23 mouse cellular contexts compared by ENCODE assay signal in genomic region chr3:129551581-129552290, GRCm38 (mm10). TPM values are rescaled to one million over a fixed set of nuclear protein-coding genes. Genes with fewer than 3 reads are reported as not detected.
A peak's percentile ranks its signal among the peaks of the same experiment; 100 is the strongest.
DNase-seq lines count a peak whose midpoint lies in the region; ATAC-seq and TF ChIP-seq lines count a peak whose summit lies in the region.
"Had no signal": no experiment of that assay in that cellular context is flagged by ENCODE, and none has a peak within 500 bp of the region (broad histone marks: within the 10 kb centered on the region; RNA-seq: fewer than 3 reads in every experiment).

No protein-coding gene starts in this region.

- no peak overlapping the region for H3K9ac ChIP-seq in liver, postnatal 0 days (replicated peaks)
- no peak overlapping the region for H3K9ac ChIP-seq in liver, embryonic 11.5 days (ENCODE audit: low read depth, low read length)
- H3K9ac ChIP-seq in intestine, postnatal 0 days (ENCODE audit: low read depth, low read length) = no peak overlapping the region
- H3K9ac ChIP-seq: forebrain, embryonic 12.5 days; hindbrain, embryonic 13.5 days had no signal

- WGBS in kidney, adult 2 months = 44% methylated on average over 9 of the region's 9 CpGs
- WGBS in liver, postnatal 0 days (ENCODE audit: insufficient replicate concordance) = 53% methylated on average over 9 of the region's 9 CpGs
- 67% methylated on average over 9 of the region's 9 CpGs for WGBS in liver, embryonic 11.5 days
- WGBS in intestine, postnatal 0 days = 24% methylated on average over 9 of the region's 9 CpGs

- H3K27me3 ChIP-seq in kidney, adult 2 months (replicated peaks; ENCODE audit: control insufficient read depth, insufficient read depth, low read length) = no peaks in the 10 kb centered on the region
- H3K27me3 ChIP-seq in liver, postnatal 0 days (ENCODE audit: insufficient read depth, low read length) = no peaks in the 10 kb centered on the region
- H3K27me3 ChIP-seq in liver, embryonic 11.5 days (replicated peaks; ENCODE audit: control insufficient read depth, insufficient read depth, low read length) = no peaks in the 10 kb centered on the region
- H3K27me3 ChIP-seq in intestine, postnatal 0 days (replicated peaks; ENCODE audit: control insufficient read depth, insufficient read depth, low read length) = no peaks in the 10 kb centered on the region
- H3K27me3 ChIP-seq: forebrain, embryonic 12.5 days; hindbrain, embryonic 13.5 days; Patski had no signal

- no peaks in the 10 kb centered on the region for H3K9me3 ChIP-seq in liver, postnatal 0 days (ENCODE audit: low read length)
- H3K9me3 ChIP-seq in liver, embryonic 11.5 days (ENCODE audit: control insufficient read depth, low read length) = no peaks in the 10 kb centered on the region
- no peaks in the 10 kb centered on the region for H3K9me3 ChIP-seq in intestine, postnatal 0 days (ENCODE audit: control insufficient read depth)
- H3K9me3 ChIP-seq: forebrain, embryonic 12.5 days; G1E; hindbrain, embryonic 13.5 days; midbrain, embryonic 10.5 days had no signal

- H3K36me3 ChIP-seq in kidney, adult 2 months (ENCODE audit: control insufficient read depth, insufficient read depth, low read length) = no peaks in the 10 kb centered on the region
- H3K36me3 ChIP-seq in liver, postnatal 0 days (replicated peaks; ENCODE audit: insufficient read depth, low read length) = 0 out of 2 replicates have a peak, but pooled peaks cover 3% of the 10 kb centered on the region
- no peaks in the 10 kb centered on the region for H3K36me3 ChIP-seq in liver, embryonic 11.5 days (ENCODE audit: control insufficient read depth, insufficient read depth, low read length)
- H3K36me3 ChIP-seq in intestine, postnatal 0 days (ENCODE audit: control insufficient read depth, insufficient read depth) = no peaks in the 10 kb centered on the region
- H3K36me3 ChIP-seq: hindbrain, embryonic 13.5 days had no signal

- ATAC-seq in liver, postnatal 0 days = no peak
- no peak for ATAC-seq in liver, embryonic 11.5 days (replicated peaks; ENCODE audit: low FRiP score)
- no peak for ATAC-seq in intestine, postnatal 0 days
- ATAC-seq in monocyte, adult 5-6 weeks (replicated peaks; ENCODE audit: insufficient number of reproducible peaks, low FRiP score, low TSS enrichment, poor library complexity, severe bottlenecking) = no peak
- ATAC-seq: midbrain, embryonic 16.5 days; Patski had no signal

- no peak for TF ChIP-seq CTCF in kidney, adult 2 months (conservative IDR thresholded peaks at IDR 0.05; ENCODE audit: insufficient read depth, insufficient read length, low read depth, low read length)
- TF ChIP-seq CTCF in liver, postnatal 0 days (IDR thresholded peaks at IDR 0.05; ENCODE audit: low read depth) = no peak
- no peak for TF ChIP-seq CTCF in intestine, postnatal 0 days (IDR thresholded peaks at IDR 0.05; ENCODE audit: low read depth)

- no peak overlapping the region for H3K27ac ChIP-seq in kidney, adult 2 months (ENCODE audit: insufficient read depth, low read depth, low read length)
- H3K27ac ChIP-seq in liver, postnatal 0 days (ENCODE audit: low read depth) = peak overlapping the region; percentile 25; the same call in 1 of the 2 replicates
- H3K27ac ChIP-seq in liver, embryonic 11.5 days (ENCODE audit: low read depth, low read length) = no peak overlapping the region
- peak overlapping the region; percentile 63 for H3K27ac ChIP-seq in intestine, postnatal 0 days (ENCODE audit: low read depth, low read length)
- H3K27ac ChIP-seq: forebrain, embryonic 12.5 days; hindbrain, embryonic 13.5 days; left cerebral cortex, adult 2 months; midbrain, embryonic 10.5 days had no signal

- TF ChIP-seq EP300 in liver, postnatal 0 days (IDR thresholded peaks at IDR 0.05; ENCODE audit: low read depth) = no peak

- H3K4me3 ChIP-seq in kidney, adult 2 months (ENCODE audit: insufficient read depth, low read depth, low read length) = no peak overlapping the region
- no peak overlapping the region for H3K4me3 ChIP-seq in liver, postnatal 0 days (ENCODE audit: low read depth, low read length)
- H3K4me3 ChIP-seq in liver, embryonic 11.5 days (ENCODE audit: low read depth, low read length) = no peak overlapping the region
- H3K4me3 ChIP-seq in intestine, postnatal 0 days (ENCODE audit: low read depth, low read length) = no peak overlapping the region
- H3K4me3 ChIP-seq: forebrain, embryonic 12.5 days; hindbrain, embryonic 13.5 days; left cerebral cortex, adult 2 months; midbrain, embryonic 10.5 days had no signal

- H3K4me2 ChIP-seq in liver, postnatal 0 days (ENCODE audit: low read depth, low read length) = no peak overlapping the region
- no peak overlapping the region for H3K4me2 ChIP-seq in liver, embryonic 11.5 days
- peak overlapping the region; percentile 14; the same call in 1 of the 2 replicates for H3K4me2 ChIP-seq in intestine, postnatal 0 days (replicated peaks; ENCODE audit: low read depth)
- H3K4me2 ChIP-seq: forebrain, embryonic 12.5 days; hindbrain, embryonic 13.5 days had no signal

- no peak for TF ChIP-seq POLR2A in kidney, adult 2 months (IDR thresholded peaks at IDR 0.05; ENCODE audit: low read depth, low read length)

- DNase-seq in kidney, adult 2 months = peak; percentile 33
- no peak for DNase-seq in kidney, adult 8-10 months
- DNase-seq in liver, postnatal 0 days = no peak
- no peak for DNase-seq in liver, embryonic 11.5 days (ENCODE audit: low spot score)
- DNase-seq in R1 (ENCODE audit: low read depth, low spot score) = peak; percentile 97
- DNase-seq in layer of hippocampus, postnatal 10 days (ENCODE audit: low spot score in 2 of 2) = no peak
- DNase-seq: adrenal gland, adult 8-10 months; cerebellum, adult 11-12 months; cerebellum, postnatal 10 days; gastrocnemius, postnatal 36 days; layer of hippocampus, adult 9-11 months; left cerebral cortex, postnatal 4 days; lung, adult 18-20 months; lung, postnatal 10 days had no signal

- H3K4me1 ChIP-seq in kidney, adult 2 months (ENCODE audit: control insufficient read depth, insufficient read depth, low read length) = peaks cover 19% of the 10 kb centered on the region
- H3K4me1 ChIP-seq in liver, postnatal 0 days (ENCODE audit: insufficient read depth) = peaks cover 23% of the 10 kb centered on the region
- peaks cover 20% of the 10 kb centered on the region for H3K4me1 ChIP-seq in liver, embryonic 11.5 days (replicated peaks; ENCODE audit: control insufficient read depth, insufficient read depth, low read length)
- 0 out of 2 replicates have a peak, but pooled peaks cover 17% of the 10 kb centered on the region for H3K4me1 ChIP-seq in intestine, postnatal 0 days (replicated peaks; ENCODE audit: control insufficient read depth, insufficient read depth, low read length)
- H3K4me1 ChIP-seq: hindbrain, embryonic 13.5 days had no signal

RNA-seq across cellular contexts. Expression of gene Elovl6, which starts 19.6 kb away (rescaled TPM):
- polyA plus RNA-seq in kidney, adult 2 months (2012; rRNA removed) = 73.0 and 75.5 TPM in 2 replicates
- polyA plus RNA-seq in liver, postnatal 0 days (2015; fragmentation: Nextera tagmentation; extraction: Ambion mirVana) = 6.6 and 8.0 TPM in 2 replicates
- 26.6 and 28.3 TPM in 2 replicates for polyA plus RNA-seq in liver, embryonic 11.5 days (2014; fragmentation: Nextera tagmentation; extraction: Ambion mirVana)
- polyA plus RNA-seq in intestine, postnatal 0 days (2015; fragmentation: Nextera tagmentation; extraction: Ambion mirVana) = 34.5 and 36.5 TPM in 2 replicates
- total RNA-seq in layer of hippocampus, postnatal 10 days (2021) = 10 to 100 TPM; 53.8 to 55.6 TPM
- 4.9 to 14.4 TPM (median 6.5 TPM) in 3 replicates for total RNA-seq in monocyte, adult 5-6 weeks (2017)

Comparison
In these comparisons a context has a peak if more than half of its experiments do, and no peak if none do; other contexts are left out.
1. DNase-seq: peak in kidney, adult 2 months (single experiment) and R1 (single experiment); none in kidney, adult 8-10 months (0 of 2), liver, postnatal 0 days (single experiment), liver, embryonic 11.5 days (single experiment) and layer of hippocampus, postnatal 10 days (0 of 2).
2. H3K27ac ChIP-seq: peak in liver, postnatal 0 days (single experiment) and intestine, postnatal 0 days (single experiment); none in kidney, adult 2 months (single experiment) and liver, embryonic 11.5 days (single experiment).